Comparison of ENCODE assay signal across 8 mouse cellular contexts in genomic region chr15:99393386-99394252, GRCm38 (mm10). TPM values are rescaled to one million over a fixed set of nuclear protein-coding genes. Genes with fewer than 3 reads are reported as not detected.
DNase-seq lines count a peak whose midpoint lies in the region; ATAC-seq lines count a peak whose summit lies in the region.

No protein-coding gene starts in this region.

- H3K27ac ChIP-seq in neural tube, embryonic 11.5 days (ENCODE audit: low read depth, low read length): no peak overlapping the region
- peak overlapping the region; percentile 93 for H3K27ac ChIP-seq in lung, embryonic 16.5 days (ENCODE audit: low read length)

- H3K4me3 ChIP-seq in neural tube, embryonic 11.5 days (ENCODE audit: low read depth, low read length): peak overlapping the region; percentile 83
- peak overlapping the region; percentile 91 for H3K4me3 ChIP-seq in lung, embryonic 16.5 days (ENCODE audit: low read length)

- no peaks in the 10 kb centered on the region for H3K27me3 ChIP-seq in neural tube, embryonic 11.5 days (ENCODE audit: control insufficient read depth, insufficient read depth, low read length)
- no peaks in the 10 kb centered on the region for H3K27me3 ChIP-seq in lung, embryonic 16.5 days (ENCODE audit: control insufficient read depth, insufficient read depth, low read depth, low read length)

- peak overlapping the region; percentile 76 for H3K9ac ChIP-seq in neural tube, embryonic 11.5 days (ENCODE audit: low read length)
- H3K9ac ChIP-seq in lung, embryonic 16.5 days (ENCODE audit: low read length): peak overlapping the region; percentile 91

- peak overlapping the region; percentile 93 for H3K4me2 ChIP-seq in neural tube, embryonic 11.5 days (ENCODE audit: low read depth)
- peak overlapping the region; percentile 90 for H3K4me2 ChIP-seq in lung, embryonic 16.5 days (ENCODE audit: low read depth, low read length)

- peaks cover 7% of the 10 kb centered on the region for H3K4me1 ChIP-seq in neural tube, embryonic 11.5 days (ENCODE audit: control insufficient read depth, insufficient read depth, low read length)
- peaks cover 40% of the 10 kb centered on the region for H3K4me1 ChIP-seq in lung, embryonic 16.5 days (replicated peaks; ENCODE audit: control insufficient read depth, insufficient read depth, low read length)

- no peak for DNase-seq in neural tube, embryonic 11.5 days (ENCODE audit: low spot score)
- no peak for DNase-seq in neural tube, embryonic 10.5 days (ENCODE audit: extremely low spot score, low spot score)
- peak; percentile 72 for DNase-seq in cerebellum, adult 11-12 months
- peak; percentile 63 for DNase-seq in heart, adult 8-10 months (ENCODE audit: low spot score)
- DNase-seq in kidney, adult 9 months: peak; percentile 96
- peak; percentile 47 for DNase-seq in skeletal muscle tissue, adult 2 months (ENCODE audit: low read depth, low spot score)
- no peak for DNase-seq in layer of hippocampus, adult 9-11 months

- WGBS in neural tube, embryonic 11.5 days: 11% methylated on average over 24 of the region's 24 CpGs
- 2% methylated on average over 24 of the region's 24 CpGs for WGBS in lung, embryonic 16.5 days

- no peaks in the 10 kb centered on the region for H3K36me3 ChIP-seq in neural tube, embryonic 11.5 days (ENCODE audit: control insufficient read depth, insufficient read depth, low read length)
- H3K36me3 ChIP-seq in lung, embryonic 16.5 days (ENCODE audit: control insufficient read depth, insufficient read depth, low read length): no peaks in the 10 kb centered on the region

- no peaks in the 10 kb centered on the region for H3K9me3 ChIP-seq in neural tube, embryonic 11.5 days (ENCODE audit: control insufficient read depth, low read length)
- H3K9me3 ChIP-seq in lung, embryonic 16.5 days (ENCODE audit: control insufficient read depth, low read length): no peaks in the 10 kb centered on the region

- peak; percentile 18; the same call in 1 of the 2 replicates for ATAC-seq in neural tube, embryonic 11.5 days (ENCODE audit: insufficient read depth, low FRiP score, low TSS enrichment)
- ATAC-seq in lung, embryonic 16.5 days (ENCODE audit: low read depth): peak; percentile 59

RNA-seq across cellular contexts. Expression of gene Tmbim6, which starts 0.9 kb away (rescaled TPM):
- 237 and 246 TPM in 2 replicates for polyA plus RNA-seq in neural tube, embryonic 11.5 days (2014; fragmentation: Nextera tagmentation; extraction: Ambion mirVana)
- total RNA-seq in heart, adult 8-10 months (2022): 100 to 1,000 TPM; 230 to 269 (median 248) TPM
- polyA plus RNA-seq in lung, embryonic 16.5 days (2015; fragmentation: Nextera tagmentation; extraction: Ambion mirVana): 459 and 464 TPM in 2 replicates

RNA-seq across cellular contexts. Expression of gene Fmnl3, which starts 23.3 kb away (rescaled TPM):
- polyA plus RNA-seq in neural tube, embryonic 11.5 days (2014; fragmentation: Nextera tagmentation; extraction: Ambion mirVana): 13.7 and 14.5 TPM in 2 replicates
- total RNA-seq in heart, adult 8-10 months (2022): 10 to 100 TPM; 13.2 to 17.9 (median 15.8) TPM
- 29.1 and 29.3 TPM in 2 replicates for polyA plus RNA-seq in lung, embryonic 16.5 days (2015; fragmentation: Nextera tagmentation; extraction: Ambion mirVana)

Comparison
In these comparisons a context has a peak if more than half of its experiments do, and no peak if none do; other contexts are left out.
1. DNase-seq: peak in cerebellum, adult 11-12 months (single experiment), heart, adult 8-10 months (single experiment), kidney, adult 9 months (single experiment) and skeletal muscle tissue, adult 2 months (single experiment); none in neural tube, embryonic 11.5 days (single experiment), neural tube, embryonic 10.5 days (single experiment) and layer of hippocampus, adult 9-11 months (single experiment).